Mouse (Mus musculus) limb, embryonic 15.5 days (tissue): ENCODE data around the gene Siva1. TPM values are rescaled to one million over a fixed set of nuclear protein-coding genes. Genes with fewer than 3 reads are reported as not detected.

Experiments used
- ATAC-seq: fragments of 200-750 bp; cut with Nextera tagmentation; 2 replicates; pipeline ENCODE4 v1.8.0; 2017; ENCODE audit warnings: low read depth, moderate TSS enrichment; ENCODE audit not compliant: insufficient number of reproducible peaks, low FRiP score, low TSS enrichment
- H3K27ac ChIP-seq: fragments of 300-500 bp; sonication (generic); 2 replicates; pipeline ENCODE4 v1.5.1; 2015; ENCODE audit warnings: moderate library complexity, mild to moderate bottlenecking, inconsistent platforms
- H3K27me3 ChIP-seq: fragments of 300-500 bp; sonication (generic); 2 replicates; pipeline ENCODE4 v1.6.1; 2015; ENCODE audit warnings: inconsistent platforms
- H3K36me3 ChIP-seq: fragments of 300-500 bp; sonication (generic); 2 replicates; pipeline ENCODE4 v1.6.1; 2015; ENCODE audit warnings: inconsistent platforms
- H3K4me1 ChIP-seq: fragments of 300-500 bp; sonication (generic); 2 replicates; pipeline ENCODE4 v1.6.1; 2015; ENCODE audit warnings: inconsistent platforms
- H3K4me2 ChIP-seq: fragments of 300-500 bp; sonication (generic); 2 replicates; pipeline ENCODE4 v1.6.1; 2015; ENCODE audit warnings: mild to moderate bottlenecking, inconsistent platforms
- H3K4me3 ChIP-seq: fragments of 300-500 bp; sonication (generic); 2 replicates; pipeline ENCODE4 v1.5.1; 2015; ENCODE audit warnings: mild to moderate bottlenecking, inconsistent platforms
- H3K9ac ChIP-seq: fragments of 300-500 bp; sonication (generic); 2 replicates; pipeline ENCODE4 v1.6.1; 2015; ENCODE audit warnings: inconsistent platforms
- H3K9me3 ChIP-seq: fragments of 300-500 bp; sonication (generic); 2 replicates; pipeline ENCODE4 v1.6.1; 2016; ENCODE audit warnings: inconsistent platforms
- WGBS: fragments of 180-500 bp; shearing (Covaris S2); methylation state at CpG from one replicate; pipeline ENCODE4 v1.1.7; 2015; 5-methylcytosine and 5-hydroxymethylcytosine counted together
- polyA plus RNA-seq: library from polyadenylated mRNA; unstranded; fragments of >200 nt; fragmentation: Nextera tagmentation; extraction: Ambion mirVana; gene quantifications from 2 replicates; pipeline ENCODE4 v1.2.1, GENCODE M21; 2015

Siva1 gene
- polyA plus RNA-seq, 1 experiment from 2014 or later = 218 TPM

GRCm38 (mm10) chr12:112606998-112607397 lies 37.5 kb upstream of the Siva1 start:
- Histone ChIP-seq H3K9ac (no peak overlapping the region), H3K4me2 (no peak overlapping the region), H3K4me3 (no peak overlapping the region), H3K27ac (no peak overlapping the region), H3K27me3 (no peaks in the 10 kb centered on the region), H3K36me3 (peaks cover 59% of the 10 kb centered on the region), H3K9me3 (no peaks in the 10 kb centered on the region), H3K4me1 (peaks cover 9% of the 10 kb centered on the region)
- ATAC-seq = no peak
- 65% methylated on average over 6 of the region's 6 CpGs for WGBS

- Histone ChIP-seq H3K27ac (no peak overlapping the region), H3K9me3 (no peaks in the 10 kb centered on the region), H3K4me3 (no peak overlapping the region), H3K9ac (no peak overlapping the region), H3K4me2 (no peak overlapping the region), H3K4me1 (peaks cover 9% of the 10 kb centered on the region), H3K27me3 (no peaks in the 10 kb centered on the region), H3K36me3 (peaks cover 55% of the 10 kb centered on the region)
- no peak for ATAC-seq
- WGBS = 93% methylated on average over 10 of the region's 10 CpGs
Observed at GRCm38 (mm10) chr12:112609031-112609430, 35.4 kb upstream of the Siva1 start.

- Histone ChIP-seq H3K27ac (peak overlapping the region; percentile 12; the same call in 1 of the 2 replicates), H3K9me3 (no peaks in the 10 kb centered on the region), H3K36me3 (peaks cover 19% of the 10 kb centered on the region), H3K4me1 (peaks cover 39% of the 10 kb centered on the region), H3K9ac (no peak overlapping the region), H3K27me3 (peaks cover 22% of the 10 kb centered on the region), H3K4me3 (no peak overlapping the region), H3K4me2 (no peak overlapping the region)
- no peak for ATAC-seq
- 50% methylated on average over 9 of the region's 9 CpGs for WGBS
Observed at GRCm38 (mm10) chr12:112616668-112617067, 27.8 kb upstream of the Siva1 start.

GRCm38 (mm10) chr12:112617184-112617583 lies 27.3 kb upstream of the Siva1 start:
- H3K9me3 ChIP-seq = no peaks in the 10 kb centered on the region
- peak overlapping the region; percentile 5 for H3K27ac ChIP-seq
- peaks cover 39% of the 10 kb centered on the region for H3K4me1 ChIP-seq
- peaks cover 14% of the 10 kb centered on the region for H3K36me3 ChIP-seq
- peaks cover 25% of the 10 kb centered on the region for H3K27me3 ChIP-seq
- ATAC-seq = no peak
- no peak overlapping the region for H3K9ac ChIP-seq
- 63% methylated on average over 11 of the region's 11 CpGs for WGBS
- no peak overlapping the region for H3K4me3 ChIP-seq
- H3K4me2 ChIP-seq = no peak overlapping the region

- peaks cover 39% of the 10 kb centered on the region for H3K4me1 ChIP-seq
- no peak overlapping the region for H3K4me3 ChIP-seq
- peak overlapping the region; percentile 38; the same call in 1 of the 2 replicates for H3K27ac ChIP-seq
- ATAC-seq = peak; percentile 77
- peaks cover 25% of the 10 kb centered on the region for H3K27me3 ChIP-seq
- H3K9ac ChIP-seq = no peak overlapping the region
- WGBS = 17% methylated on average over 8 of the region's 8 CpGs
- H3K9me3 ChIP-seq = no peaks in the 10 kb centered on the region
- 0 out of 2 replicates have a peak, but pooled peaks cover 8% of the 10 kb centered on the region for H3K36me3 ChIP-seq
- no peak overlapping the region for H3K4me2 ChIP-seq
Observed at GRCm38 (mm10) chr12:112617898-112618380, 26.5 kb upstream of the Siva1 start.

GRCm38 (mm10) chr12:112618981-112619685 lies 25.3 kb upstream of the Siva1 start:
- peaks cover 25% of the 10 kb centered on the region for H3K27me3 ChIP-seq
- H3K4me1 ChIP-seq = peaks cover 39% of the 10 kb centered on the region
- H3K9me3 ChIP-seq = no peaks in the 10 kb centered on the region
- H3K27ac ChIP-seq = peak overlapping the region; percentile 38; the same call in 1 of the 2 replicates
- WGBS = 23% methylated on average over 13 of the region's 13 CpGs
- H3K4me2 ChIP-seq = peak overlapping the region; percentile 98
- no peak for ATAC-seq
- 0 out of 2 replicates have a peak, but pooled peaks cover 4% of the 10 kb centered on the region for H3K36me3 ChIP-seq
- H3K4me3 ChIP-seq = peak overlapping the region; percentile 52
- H3K9ac ChIP-seq = peak overlapping the region; percentile 48; the same call in 1 of the 2 replicates

- under 1% methylated on average over 53 of the region's 56 CpGs for WGBS
- Histone ChIP-seq H3K4me1 (peaks cover 36% of the 10 kb centered on the region), H3K4me3 (peak within 1 kb of the TSS; percentile 52), H3K4me2 (peak within 1 kb of the TSS; percentile 98), H3K9ac (peak within 1 kb of the TSS; percentile 48), H3K36me3 (0 out of 2 replicates have a peak, but pooled peaks cover 2% of the 10 kb centered on the region), H3K27me3 (peaks cover 25% of the 10 kb centered on the region), H3K9me3 (no peaks in the 10 kb centered on the region), H3K27ac (peak within 1 kb of the TSS; percentile 69)
- ATAC-seq = peak; percentile 59
Observed at GRCm38 (mm10) chr12:112619686-112620353, 24.7 kb upstream of the Siva1 start, which contains the start of gene Adssl1. Gene Adssl1, plus strand, starts transcription at chr12:112620045.

- peaks cover 34% of the 10 kb centered on the region for H3K4me1 ChIP-seq
- peak overlapping the region; percentile 48 for H3K9ac ChIP-seq
- WGBS = 16% methylated on average over 16 of the region's 16 CpGs
- peaks cover 25% of the 10 kb centered on the region for H3K27me3 ChIP-seq
- no peaks in the 10 kb centered on the region for H3K9me3 ChIP-seq
- H3K4me2 ChIP-seq = peak overlapping the region; percentile 98
- no peak for ATAC-seq
- peak overlapping the region; percentile 69 for H3K27ac ChIP-seq
- H3K36me3 ChIP-seq = no peaks in the 10 kb centered on the region
- peak overlapping the region; percentile 52 for H3K4me3 ChIP-seq
Observed at GRCm38 (mm10) chr12:112620354-112621061, 24.0 kb upstream of the Siva1 start.

GRCm38 (mm10) chr12:112621900-112622299 lies 22.6 kb upstream of the Siva1 start:
- 79% methylated on average over 3 of the region's 3 CpGs for WGBS
- Histone ChIP-seq H3K9me3 (no peaks in the 10 kb centered on the region), H3K4me2 (no peak overlapping the region), H3K4me3 (no peak overlapping the region), H3K4me1 (peaks cover 43% of the 10 kb centered on the region), H3K27me3 (peaks cover 25% of the 10 kb centered on the region), H3K36me3 (no peaks in the 10 kb centered on the region), H3K9ac (no peak overlapping the region), H3K27ac (no peak overlapping the region)
- ATAC-seq = no peak

GRCm38 (mm10) chr12:112623742-112624141 lies 20.7 kb upstream of the Siva1 start:
- Histone ChIP-seq H3K27me3 (peaks cover 24% of the 10 kb centered on the region), H3K4me1 (peaks cover 40% of the 10 kb centered on the region), H3K36me3 (no peaks in the 10 kb centered on the region), H3K4me3 (no peak overlapping the region), H3K9me3 (no peaks in the 10 kb centered on the region), H3K4me2 (no peak overlapping the region), H3K9ac (no peak overlapping the region), H3K27ac (no peak overlapping the region)
- no peak for ATAC-seq
- WGBS = 16% methylated on average over 2 of the region's 2 CpGs

- H3K9ac ChIP-seq = no peak overlapping the region
- peaks cover 28% of the 10 kb centered on the region for H3K4me1 ChIP-seq
- no peaks in the 10 kb centered on the region for H3K9me3 ChIP-seq
- no peak overlapping the region for H3K4me2 ChIP-seq
- no peak overlapping the region for H3K4me3 ChIP-seq
- ATAC-seq = no peak
- 76% methylated on average over 4 of the region's 4 CpGs for WGBS
- no peaks in the 10 kb centered on the region for H3K36me3 ChIP-seq
- H3K27ac ChIP-seq = no peak overlapping the region
- H3K27me3 ChIP-seq = peaks cover 13% of the 10 kb centered on the region; the same call in 1 of the 2 replicates
Observed at GRCm38 (mm10) chr12:112625700-112626099, 18.8 kb upstream of the Siva1 start.
